Mouse (Mus musculus): ENCODE results near the gene Slc15a4. TPM values are rescaled to one million over a fixed set of nuclear protein-coding genes. Genes with fewer than 3 reads are reported as not detected.

Slc15a4 gene
- polyA plus RNA-seq (2014; fragmentation: Nextera tagmentation; extraction: Ambion mirVana), result 18.7 and 19.4 TPM in 2 replicates

- ATAC-seq (replicated peaks; ENCODE audit: insufficient number of reproducible peaks, low FRiP score, low TSS enrichment, low read depth) (peak; percentile 82), DNase-seq (ENCODE audit: low spot score) (peak; percentile 45)
- Histone ChIP-seq H3K27ac (replicated peaks; ENCODE audit: low read depth, low read length) (no peak within 1 kb of the TSS), H3K4me2 (ENCODE audit: low read depth, low read length) (peak within 1 kb of the TSS; percentile 98), H3K9ac (replicated peaks; ENCODE audit: low read length) (peak within 1 kb of the TSS; percentile 75), H3K27me3 (ENCODE audit: control insufficient read depth, insufficient read depth, low read length) (no peaks in the 10 kb centered on the region; the same call in 1 of the 2 replicates), H3K4me1 (ENCODE audit: control insufficient read depth, insufficient read depth, low read length) (no peaks in the 10 kb centered on the region), H3K4me3 (ENCODE audit: low read depth, low read length) (peak within 1 kb of the TSS; percentile 53), H3K9me3 (replicated peaks; ENCODE audit: control insufficient read depth, low read length) (no peaks in the 10 kb centered on the region), H3K36me3 (replicated peaks; ENCODE audit: control insufficient read depth, insufficient read depth, low read depth, low read length) (no peaks in the 10 kb centered on the region)
- WGBS, result under 1% methylated on average over 61 of the region's 62 CpGs
Measured at GRCm38 (mm10) chr5:127632167-127633145, at the start of gene Slc15a4, which contains the start of gene Glt1d1. TSS of gene Slc15a4 (minus strand) at chr5:127632897. TSS of gene Glt1d1 (plus strand) at chr5:127632262.

DNA sequence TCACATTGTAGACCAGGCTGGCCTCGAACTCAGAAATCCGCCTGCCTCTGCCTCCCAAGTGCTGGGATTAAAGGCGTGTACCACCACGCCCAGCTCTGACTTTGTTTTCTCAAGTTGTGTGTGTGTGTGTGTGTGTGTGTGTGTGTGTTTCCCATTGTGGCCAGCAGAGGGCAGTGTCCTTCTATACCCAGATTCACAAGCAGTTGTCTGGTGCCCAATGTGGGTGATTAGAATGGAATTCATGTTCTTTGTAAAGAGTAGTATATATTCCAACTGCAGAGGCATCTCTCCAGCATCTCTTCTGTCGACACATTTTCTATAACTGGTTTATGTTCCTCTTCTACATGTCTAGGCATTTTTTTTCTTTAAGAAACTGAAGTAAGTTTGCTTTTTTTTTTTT is 45.8 kb upstream of the Slc15a4 start:
- Histone ChIP-seq H3K36me3 (replicated peaks; ENCODE audit: control insufficient read depth, insufficient read depth, low read depth, low read length) (no peaks in the 10 kb centered on the region), H3K27ac (replicated peaks; ENCODE audit: low read depth, low read length) (no peak overlapping the region), H3K9ac (replicated peaks; ENCODE audit: low read length) (no peak overlapping the region), H3K27me3 (ENCODE audit: control insufficient read depth, insufficient read depth, low read length) (no peaks in the 10 kb centered on the region), H3K4me3 (ENCODE audit: low read depth, low read length) (no peak overlapping the region), H3K9me3 (replicated peaks; ENCODE audit: control insufficient read depth, low read length) (no peaks in the 10 kb centered on the region), H3K4me2 (ENCODE audit: low read depth, low read length) (no peak overlapping the region), H3K4me1 (ENCODE audit: control insufficient read depth, insufficient read depth, low read length) (no peaks in the 10 kb centered on the region)
- 92% methylated on average over 5 of the region's 5 CpGs for WGBS
- DNase-seq (ENCODE audit: low spot score) (no peak), ATAC-seq (replicated peaks; ENCODE audit: insufficient number of reproducible peaks, low FRiP score, low TSS enrichment, low read depth) (no peak)

DNA sequence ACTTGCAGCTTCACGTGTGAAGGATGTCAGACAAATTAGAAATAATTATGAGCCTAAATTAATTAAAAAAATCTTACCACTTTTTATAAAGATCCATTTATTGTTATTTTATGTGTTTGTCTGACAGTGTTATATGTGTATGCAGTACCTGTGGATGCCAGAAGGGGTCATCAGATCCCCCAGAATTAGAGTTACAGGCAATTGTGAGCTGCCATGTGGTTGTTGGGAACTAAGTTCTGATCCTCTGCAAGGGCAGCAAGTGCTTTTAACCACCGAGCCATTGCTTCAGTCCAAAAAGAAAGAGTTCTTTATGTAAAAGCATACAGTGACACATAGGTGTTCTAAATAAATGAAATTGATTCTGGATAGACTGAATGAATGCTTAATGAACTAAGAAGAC is 44.9 kb upstream of the Slc15a4 start:
- 90% methylated on average over 2 of the region's 2 CpGs for WGBS
- no peak for ATAC-seq (replicated peaks; ENCODE audit: insufficient number of reproducible peaks, low FRiP score, low TSS enrichment, low read depth)
- Histone ChIP-seq H3K36me3 (replicated peaks; ENCODE audit: control insufficient read depth, insufficient read depth, low read depth, low read length) (no peaks in the 10 kb centered on the region), H3K9me3 (replicated peaks; ENCODE audit: control insufficient read depth, low read length) (no peaks in the 10 kb centered on the region), H3K4me3 (ENCODE audit: low read depth, low read length) (no peak overlapping the region), H3K4me2 (ENCODE audit: low read depth, low read length) (no peak overlapping the region), H3K9ac (replicated peaks; ENCODE audit: low read length) (no peak overlapping the region), H3K27ac (replicated peaks; ENCODE audit: low read depth, low read length) (no peak overlapping the region), H3K4me1 (ENCODE audit: control insufficient read depth, insufficient read depth, low read length) (no peaks in the 10 kb centered on the region), H3K27me3 (ENCODE audit: control insufficient read depth, insufficient read depth, low read length) (no peaks in the 10 kb centered on the region)
- no peak for DNase-seq (ENCODE audit: low spot score)

DNA sequence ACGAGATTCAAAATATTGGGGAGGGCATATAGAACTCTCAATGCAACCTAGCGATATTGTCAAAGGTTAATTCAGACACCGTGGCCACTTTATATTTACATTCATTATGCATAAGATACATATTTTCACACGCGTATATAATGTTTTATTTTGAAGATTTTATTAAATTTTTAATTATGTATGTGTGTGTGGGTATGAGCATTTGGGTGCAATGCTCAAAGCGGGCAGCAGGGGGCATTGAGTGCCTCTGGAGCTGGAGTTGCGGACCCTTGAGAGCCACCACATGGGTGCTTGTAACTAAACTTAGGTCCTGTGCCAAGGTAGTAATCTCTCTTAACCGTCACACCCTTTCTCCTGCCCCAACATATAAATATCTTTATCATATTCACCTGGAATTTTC is 41.2 kb upstream of the Slc15a4 start:
- no peak overlapping the region for H3K4me2 ChIP-seq (ENCODE audit: low read depth, low read length)
- H3K27me3 ChIP-seq (ENCODE audit: control insufficient read depth, insufficient read depth, low read length), result no peaks in the 10 kb centered on the region
- 87% methylated on average over 8 of the region's 8 CpGs for WGBS
- H3K4me3 ChIP-seq (ENCODE audit: low read depth, low read length), result no peak overlapping the region
- no peak overlapping the region for H3K27ac ChIP-seq (replicated peaks; ENCODE audit: low read depth, low read length)
- no peaks in the 10 kb centered on the region for H3K9me3 ChIP-seq (replicated peaks; ENCODE audit: control insufficient read depth, low read length)
- no peaks in the 10 kb centered on the region for H3K36me3 ChIP-seq (replicated peaks; ENCODE audit: control insufficient read depth, insufficient read depth, low read depth, low read length)
- ATAC-seq (replicated peaks; ENCODE audit: insufficient number of reproducible peaks, low FRiP score, low TSS enrichment, low read depth) (no peak), DNase-seq (ENCODE audit: low spot score) (no peak)
- no peaks in the 10 kb centered on the region for H3K4me1 ChIP-seq (ENCODE audit: control insufficient read depth, insufficient read depth, low read length)
- H3K9ac ChIP-seq (replicated peaks; ENCODE audit: low read length), result no peak overlapping the region

DNA sequence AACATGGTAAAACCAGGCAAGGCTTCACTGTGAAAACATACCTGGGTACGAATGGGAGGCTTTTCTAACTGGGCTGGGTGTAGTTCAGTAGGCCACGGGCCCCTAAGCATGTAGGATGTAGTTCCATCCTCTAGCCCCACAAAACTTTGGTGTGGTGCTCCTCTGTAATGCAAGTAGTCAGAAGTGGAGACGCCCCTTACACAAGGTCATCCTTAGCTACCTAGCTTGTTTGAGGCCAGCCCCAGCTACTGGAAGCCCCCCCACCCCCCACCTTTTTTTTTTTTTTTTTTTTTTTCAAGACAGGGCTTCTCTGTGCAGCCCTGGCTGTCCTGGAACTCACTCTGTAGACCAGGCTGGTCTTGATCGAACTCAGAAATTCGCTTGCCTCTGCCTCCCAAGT is 28.3 kb upstream of the Slc15a4 start:
- no peak overlapping the region for H3K9ac ChIP-seq (replicated peaks; ENCODE audit: low read length)

GRCm38 (mm10) chr5:127660267-127660666 is 27.6 kb upstream of the Slc15a4 start:
- H3K9me3 ChIP-seq (replicated peaks; ENCODE audit: control insufficient read depth, low read length), result no peaks in the 10 kb centered on the region
- no peaks in the 10 kb centered on the region for H3K4me1 ChIP-seq (ENCODE audit: control insufficient read depth, insufficient read depth, low read length)
- ATAC-seq (replicated peaks; ENCODE audit: insufficient number of reproducible peaks, low FRiP score, low TSS enrichment, low read depth) (no peak), DNase-seq (ENCODE audit: low spot score) (no peak)
- H3K4me3 ChIP-seq (ENCODE audit: low read depth, low read length), result no peak overlapping the region
- no peak overlapping the region for H3K4me2 ChIP-seq (ENCODE audit: low read depth, low read length)
- no peak overlapping the region for H3K9ac ChIP-seq (replicated peaks; ENCODE audit: low read length)
- H3K27ac ChIP-seq (replicated peaks; ENCODE audit: low read depth, low read length), result no peak overlapping the region
- 80% methylated on average over 5 of the region's 5 CpGs for WGBS
- no peaks in the 10 kb centered on the region for H3K27me3 ChIP-seq (ENCODE audit: control insufficient read depth, insufficient read depth, low read length)
- H3K36me3 ChIP-seq (replicated peaks; ENCODE audit: control insufficient read depth, insufficient read depth, low read depth, low read length), result no peaks in the 10 kb centered on the region

More for the DNA sequence above, 28.3 kb upstream of the Slc15a4 start:
- Histone ChIP-seq H3K4me2 (ENCODE audit: low read depth, low read length) (no peak overlapping the region), H3K27me3 (ENCODE audit: control insufficient read depth, insufficient read depth, low read length) (no peaks in the 10 kb centered on the region), H3K9me3 (replicated peaks; ENCODE audit: control insufficient read depth, low read length) (no peaks in the 10 kb centered on the region), H3K27ac (replicated peaks; ENCODE audit: low read depth, low read length) (no peak overlapping the region), H3K36me3 (replicated peaks; ENCODE audit: control insufficient read depth, insufficient read depth, low read depth, low read length) (no peaks in the 10 kb centered on the region), H3K4me1 (ENCODE audit: control insufficient read depth, insufficient read depth, low read length) (no peaks in the 10 kb centered on the region), H3K4me3 (ENCODE audit: low read depth, low read length) (no peak overlapping the region)
- 94% methylated on average over 5 of the region's 5 CpGs for WGBS
- ATAC-seq (replicated peaks; ENCODE audit: insufficient number of reproducible peaks, low FRiP score, low TSS enrichment, low read depth), result no peak
- DNase-seq (ENCODE audit: low spot score), result no peak

GRCm38 (mm10) chr5:127659312-127659711 is 26.6 kb upstream of the Slc15a4 start:
- no peak overlapping the region for H3K4me3 ChIP-seq (ENCODE audit: low read depth, low read length)
- 83% methylated on average over 3 of the region's 3 CpGs for WGBS
- no peaks in the 10 kb centered on the region for H3K4me1 ChIP-seq (ENCODE audit: control insufficient read depth, insufficient read depth, low read length)
- H3K36me3 ChIP-seq (replicated peaks; ENCODE audit: control insufficient read depth, insufficient read depth, low read depth, low read length), result no peaks in the 10 kb centered on the region
- H3K9ac ChIP-seq (replicated peaks; ENCODE audit: low read length), result no peak overlapping the region
- ATAC-seq (replicated peaks; ENCODE audit: insufficient number of reproducible peaks, low FRiP score, low TSS enrichment, low read depth) (no peak), DNase-seq (ENCODE audit: low spot score) (no peak)
- no peaks in the 10 kb centered on the region for H3K9me3 ChIP-seq (replicated peaks; ENCODE audit: control insufficient read depth, low read length)
- H3K27me3 ChIP-seq (ENCODE audit: control insufficient read depth, insufficient read depth, low read length), result no peaks in the 10 kb centered on the region
- H3K27ac ChIP-seq (replicated peaks; ENCODE audit: low read depth, low read length), result no peak overlapping the region
- no peak overlapping the region for H3K4me2 ChIP-seq (ENCODE audit: low read depth, low read length)

DNA sequence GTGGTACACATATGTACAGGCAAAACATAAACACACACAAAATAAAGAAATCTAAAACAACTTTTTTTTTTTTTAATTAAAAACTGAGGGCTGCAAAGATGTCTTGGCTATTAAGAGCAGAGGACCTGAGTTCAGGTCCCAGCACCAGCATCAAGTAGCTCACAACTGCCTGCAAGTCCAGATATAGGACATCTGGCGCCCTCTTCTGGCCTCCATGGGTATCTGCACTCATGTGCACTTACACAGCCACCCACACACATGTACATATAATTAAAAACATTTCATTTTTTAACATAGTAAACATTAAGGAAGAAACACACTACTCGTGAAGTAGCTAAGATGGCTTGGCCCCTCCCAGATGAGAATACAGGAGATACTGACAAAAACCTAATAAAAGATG is 25.6 kb upstream of the Slc15a4 start:
- no peak overlapping the region for H3K4me2 ChIP-seq (ENCODE audit: low read depth, low read length)
- DNase-seq (ENCODE audit: low spot score) (no peak), ATAC-seq (replicated peaks; ENCODE audit: insufficient number of reproducible peaks, low FRiP score, low TSS enrichment, low read depth) (no peak)
- no peak overlapping the region for H3K27ac ChIP-seq (replicated peaks; ENCODE audit: low read depth, low read length)
- no peaks in the 10 kb centered on the region for H3K9me3 ChIP-seq (replicated peaks; ENCODE audit: control insufficient read depth, low read length)
- no peaks in the 10 kb centered on the region for H3K4me1 ChIP-seq (ENCODE audit: control insufficient read depth, insufficient read depth, low read length)
- 83% methylated on average over 2 of the region's 2 CpGs for WGBS
- H3K4me3 ChIP-seq (ENCODE audit: low read depth, low read length), result no peak overlapping the region
- H3K36me3 ChIP-seq (replicated peaks; ENCODE audit: control insufficient read depth, insufficient read depth, low read depth, low read length), result no peaks in the 10 kb centered on the region
- no peaks in the 10 kb centered on the region for H3K27me3 ChIP-seq (ENCODE audit: control insufficient read depth, insufficient read depth, low read length)
- no peak overlapping the region for H3K9ac ChIP-seq (replicated peaks; ENCODE audit: low read length)
